Mouse (Mus musculus) bone marrow macrophage, adult 2 months (primary cell): ENCODE results near the gene Cdh4. TPM values are rescaled to one million over a fixed set of nuclear protein-coding genes. Genes with fewer than 3 reads are reported as not detected.

Experiments
- H3K27ac ChIP-seq: 2 replicates; pipeline ENCODE4 v1.5.1; 2012; ENCODE audit warnings: low read depth, low read length; ENCODE audit not compliant: insufficient read depth
- H3K4me1 ChIP-seq: 2 replicates; pipeline ENCODE4 v1.6.1; 2012; ENCODE audit warnings: low read length; ENCODE audit not compliant: control insufficient read depth, insufficient read depth
- H3K4me3 ChIP-seq: 2 replicates; pipeline ENCODE4 v1.5.1; 2012; ENCODE audit warnings: mild to moderate bottlenecking, low read length, moderate library complexity; ENCODE audit not compliant: insufficient read depth
- CTCF ChIP-seq: IDR thresholded peaks from 2 replicates; pipeline ENCODE4 v1.5.1; 2012; ENCODE audit warnings: low read depth, mild to moderate bottlenecking, low read length, moderate library complexity
- POLR2A ChIP-seq: IDR thresholded peaks from 2 replicates; pipeline ENCODE4 v1.6.1; 2012; ENCODE audit warnings: mild to moderate bottlenecking, low read depth, low read length, borderline replicate concordance
- polyA plus RNA-seq: library from polyadenylated mRNA; stranded (reverse); fragments of >200 nt; gene quantifications from 2 replicates; pipeline ENCODE4 v1.2.4, GENCODE M21; 2012; ENCODE audit not compliant: missing spikeins, insufficient read depth, insufficient read length

Cdh4 gene
- polyA plus RNA-seq: not detected in 2 replicates

GRCm38 (mm10) chr2:179442191-179442540 lies at the start of gene Cdh4:
Gene Cdh4, plus strand, starts transcription at chr2:179442431.
- no peak for TF ChIP-seq CTCF
- TF ChIP-seq POLR2A: no peak
- H3K27ac ChIP-seq: no peak within 1 kb of the TSS
- peak within 1 kb of the TSS; percentile 17 for H3K4me3 ChIP-seq
- no peaks in the 10 kb centered on the region for H3K4me1 ChIP-seq

DNA sequence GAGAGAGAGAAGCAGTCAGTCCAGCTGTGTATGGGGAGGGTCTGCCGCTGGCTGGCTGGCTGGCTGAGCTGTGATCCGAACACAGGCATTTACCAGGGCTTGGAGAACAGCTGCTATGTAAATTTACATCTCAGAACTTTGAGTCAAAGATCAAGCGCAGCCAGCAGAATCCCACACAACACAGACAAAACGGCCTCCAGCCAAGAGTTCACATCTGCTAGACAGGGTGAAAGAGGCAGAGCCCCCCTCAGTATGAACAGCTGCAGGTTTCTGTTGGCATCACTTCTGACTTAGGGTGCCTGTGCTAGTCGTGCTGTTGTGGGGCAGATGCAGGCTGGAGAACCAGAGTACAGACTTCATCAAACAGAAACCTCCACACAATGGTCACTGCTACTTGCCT lies 46.8 kb upstream of the Cdh4 start:
- Histone ChIP-seq H3K27ac (no peak overlapping the region), H3K4me3 (no peak overlapping the region), H3K4me1 (no peaks in the 10 kb centered on the region)
- TF ChIP-seq POLR2A (no peak), CTCF (no peak)

DNA sequence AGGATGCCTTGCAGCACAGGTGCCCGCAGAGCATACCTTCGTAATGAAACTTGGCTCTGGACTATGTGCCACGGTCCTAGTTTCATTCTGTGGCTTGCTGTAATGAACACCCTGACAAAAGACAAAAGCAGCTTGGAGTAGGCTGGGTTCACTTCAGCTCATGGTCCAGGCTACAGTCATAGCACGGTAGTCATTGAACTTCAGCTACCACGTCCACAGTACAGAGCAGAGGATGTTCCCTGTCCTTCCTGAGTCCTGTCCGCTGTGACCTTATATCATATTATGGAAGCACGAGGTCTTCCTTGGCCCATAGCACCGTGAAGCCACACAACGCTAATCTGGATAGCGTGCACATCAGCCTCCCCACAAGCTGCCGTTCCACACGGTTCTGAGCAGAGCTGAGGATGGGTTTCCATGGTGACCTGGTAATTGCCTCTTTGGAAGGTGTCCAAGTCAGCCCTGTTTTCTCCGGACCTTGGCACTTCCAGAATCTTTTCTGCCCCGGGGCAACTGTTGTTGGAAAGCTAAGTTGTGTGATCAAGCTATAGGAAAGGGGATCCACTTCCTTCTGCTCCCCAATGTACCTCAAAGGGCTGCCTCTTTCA lies 42.5 kb upstream of the Cdh4 start:
- no peak overlapping the region for H3K4me3 ChIP-seq
- no peak overlapping the region for H3K27ac ChIP-seq
- TF ChIP-seq CTCF: no peak
- no peak for TF ChIP-seq POLR2A
- no peaks in the 10 kb centered on the region for H3K4me1 ChIP-seq

DNA sequence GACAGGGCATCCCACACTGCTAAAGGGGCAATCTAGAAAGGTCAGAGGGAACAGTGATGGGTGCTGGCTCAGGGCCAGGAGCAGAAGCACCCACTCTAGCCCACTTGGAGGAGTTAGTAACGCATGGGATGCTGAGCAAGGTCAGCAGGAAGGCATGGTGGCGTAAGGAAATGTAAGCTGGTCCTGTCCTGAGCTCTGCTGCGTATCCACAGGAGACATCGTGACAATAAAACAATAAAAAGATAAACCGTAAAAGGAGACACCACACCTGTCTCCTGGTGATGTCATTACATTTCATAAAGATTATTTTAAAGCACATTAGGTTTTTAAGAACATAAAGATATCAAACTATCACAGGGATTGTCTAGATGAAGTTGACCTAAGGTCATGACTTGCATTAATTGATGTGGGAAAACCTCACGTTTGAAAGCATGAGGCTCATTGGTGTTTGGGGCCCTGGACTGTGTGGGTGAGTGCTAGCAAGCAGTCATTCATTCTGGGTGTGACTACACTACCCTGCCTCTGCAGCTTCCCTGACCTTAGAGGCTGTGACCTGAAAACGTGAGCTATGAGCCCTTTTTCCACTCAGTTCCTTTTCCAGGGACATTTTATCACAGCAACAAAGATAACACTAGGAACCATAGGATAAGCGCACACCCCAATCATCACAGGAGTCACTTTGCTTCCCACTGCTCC lies 31.2 kb upstream of the Cdh4 start:
- H3K27ac ChIP-seq: no peak overlapping the region
- H3K4me1 ChIP-seq: no peaks in the 10 kb centered on the region
- no peak for TF ChIP-seq POLR2A
- TF ChIP-seq CTCF: no peak
- no peak overlapping the region for H3K4me3 ChIP-seq

DNA sequence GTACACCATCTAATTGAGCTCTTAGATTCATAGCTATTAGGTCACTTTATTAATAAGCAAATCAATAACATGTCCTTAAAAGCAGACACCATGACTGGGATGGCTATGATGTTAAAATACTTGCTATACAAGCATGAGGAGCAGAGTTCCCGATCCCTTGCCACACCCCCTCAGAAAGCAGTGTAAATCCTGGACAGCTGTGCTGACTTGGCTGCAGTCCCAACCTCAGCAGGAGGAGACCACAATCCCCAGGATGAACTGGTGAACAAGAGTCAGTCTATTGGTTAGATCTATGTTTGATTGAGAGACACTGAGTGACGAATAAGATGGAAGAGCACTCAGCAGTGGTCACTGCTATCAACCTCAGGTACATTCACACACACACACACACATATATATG lies 29.3 kb upstream of the Cdh4 start:
- Histone ChIP-seq H3K27ac (no peak overlapping the region), H3K4me3 (no peak overlapping the region), H3K4me1 (no peaks in the 10 kb centered on the region)
- no peak for TF ChIP-seq POLR2A
- TF ChIP-seq CTCF: no peak

DNA sequence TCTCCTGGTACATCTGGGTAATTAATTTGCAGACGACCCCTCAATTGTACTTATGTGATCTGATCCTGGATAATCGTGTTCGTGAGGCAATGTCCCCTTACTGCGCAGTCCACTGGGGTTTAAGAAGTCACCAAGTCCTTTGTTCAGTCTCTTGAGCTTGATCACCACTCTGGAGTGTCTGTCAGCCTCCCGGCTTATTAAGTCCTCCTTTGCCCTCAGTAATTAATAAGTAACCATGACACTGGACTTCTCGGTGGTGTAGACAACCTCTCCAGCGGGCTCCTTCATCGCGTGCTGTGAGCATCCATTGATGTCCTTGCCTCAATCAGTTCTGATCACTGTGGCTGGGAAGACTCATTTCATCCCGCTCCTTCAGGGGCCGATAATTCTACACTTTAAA lies 28.0 kb upstream of the Cdh4 start:
- no peak for TF ChIP-seq POLR2A
- TF ChIP-seq CTCF: no peak

DNA sequence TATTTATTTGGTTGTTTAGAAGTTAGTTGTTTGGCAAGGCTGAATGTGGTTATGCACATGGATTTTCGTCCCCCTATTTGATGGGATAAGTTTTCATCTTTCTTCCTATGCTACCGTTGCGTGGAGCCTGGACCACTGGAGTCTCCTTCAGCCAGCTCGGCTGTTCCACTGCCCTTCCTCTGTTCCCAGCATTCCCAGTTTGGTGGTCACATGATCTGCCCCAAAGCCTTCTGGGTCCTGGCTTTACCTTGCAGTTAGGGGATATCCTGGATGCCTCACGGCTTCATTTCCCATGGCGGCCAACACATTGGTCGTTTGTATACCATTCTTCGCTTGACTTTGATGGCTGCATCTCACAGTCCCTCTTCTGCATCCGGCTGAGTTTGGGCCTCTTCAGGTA lies 27.5 kb upstream of the Cdh4 start:
- Histone ChIP-seq H3K4me3 (no peak overlapping the region), H3K27ac (no peak overlapping the region), H3K4me1 (no peaks in the 10 kb centered on the region)
- no peak for TF ChIP-seq CTCF
- no peak for TF ChIP-seq POLR2A

More for the DNA sequence above, 28.0 kb upstream of the Cdh4 start:
- H3K27ac ChIP-seq: no peak overlapping the region
- no peaks in the 10 kb centered on the region for H3K4me1 ChIP-seq
- H3K4me3 ChIP-seq: no peak overlapping the region

GRCm38 (mm10) chr2:179415892-179416403 lies 26.3 kb upstream of the Cdh4 start:
- TF ChIP-seq CTCF (no peak), POLR2A (no peak)
- Histone ChIP-seq H3K4me3 (no peak overlapping the region), H3K4me1 (no peaks in the 10 kb centered on the region), H3K27ac (no peak overlapping the region)

GRCm38 (mm10) chr2:179416587-179417227 lies 25.5 kb upstream of the Cdh4 start:
- no peak for TF ChIP-seq CTCF
- no peak for TF ChIP-seq POLR2A
- Histone ChIP-seq H3K4me3 (no peak overlapping the region), H3K4me1 (no peaks in the 10 kb centered on the region), H3K27ac (no peak overlapping the region)

GRCm38 (mm10) chr2:179425602-179426001 lies 16.6 kb upstream of the Cdh4 start:
- H3K4me3 ChIP-seq: no peak overlapping the region
- TF ChIP-seq CTCF: no peak
- TF ChIP-seq POLR2A: no peak
- H3K27ac ChIP-seq: no peak overlapping the region
- H3K4me1 ChIP-seq: no peaks in the 10 kb centered on the region
